Mouse (Mus musculus) layer of hippocampus, adult 9-10 months (tissue): ENCODE measurements around the gene Ccdc163.

Source experiments
- DNase-seq: peaks from one replicate; pipeline ENCODE4 v3.0.0; 2022; ENCODE audit warnings: low spot score

Ccdc163 gene

DNA sequence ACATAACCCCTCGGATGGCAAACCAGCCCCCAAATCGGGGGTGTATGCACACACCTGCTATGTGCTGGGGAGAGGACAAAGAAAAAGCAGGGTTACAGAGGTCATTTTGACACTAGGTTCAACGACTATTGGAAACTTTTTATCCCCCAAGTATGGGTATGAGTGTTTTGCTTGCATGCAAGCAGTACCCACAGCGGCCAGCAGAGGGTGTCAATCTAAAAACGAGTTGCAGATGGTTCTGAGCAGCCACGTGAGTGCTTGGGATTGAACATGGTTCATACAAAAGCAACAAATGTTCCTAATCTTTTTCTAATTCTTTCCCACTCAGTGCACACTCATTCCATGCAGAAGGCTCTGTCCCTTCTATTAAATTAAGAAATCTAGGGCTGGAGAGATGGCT is 4.5 kb upstream of the Ccdc163 start:
- DNase-seq, result no peak

- DNase-seq, result no peak
Measured at GRCm38 (mm10) chr4:116707666-116708065, 643 bp upstream of the Ccdc163 start.

DNA sequence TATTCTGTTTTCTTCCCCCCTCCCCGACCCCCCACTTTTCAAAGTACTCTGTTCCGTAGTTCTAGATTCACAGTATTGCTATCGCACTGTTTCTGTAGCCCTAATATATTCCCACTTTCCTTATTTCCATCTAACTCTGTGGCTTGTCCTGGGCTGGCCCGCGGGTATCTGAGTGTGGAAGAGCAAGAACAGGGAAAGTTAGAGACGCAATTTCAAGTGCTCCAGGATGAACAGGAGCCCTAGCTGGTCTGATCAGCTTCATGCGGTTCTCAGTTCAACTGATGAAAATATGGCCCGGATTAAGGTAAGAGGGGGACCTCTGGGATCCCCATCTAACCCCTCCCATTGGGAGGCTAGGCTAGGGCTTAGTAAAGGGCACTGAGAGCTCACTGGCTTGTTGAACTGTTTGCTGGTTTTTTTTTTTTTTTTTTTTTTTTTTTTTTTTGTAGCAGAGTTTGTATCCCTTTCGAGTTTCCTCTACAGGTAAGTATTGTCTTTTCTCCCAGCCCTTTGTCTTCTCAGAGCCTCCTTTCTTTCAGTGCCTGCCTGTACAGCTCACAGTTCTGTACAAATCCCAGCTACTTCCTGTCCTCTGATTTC is 582 bp downstream of the Ccdc163 start:
- DNase-seq, result no peak

DNA sequence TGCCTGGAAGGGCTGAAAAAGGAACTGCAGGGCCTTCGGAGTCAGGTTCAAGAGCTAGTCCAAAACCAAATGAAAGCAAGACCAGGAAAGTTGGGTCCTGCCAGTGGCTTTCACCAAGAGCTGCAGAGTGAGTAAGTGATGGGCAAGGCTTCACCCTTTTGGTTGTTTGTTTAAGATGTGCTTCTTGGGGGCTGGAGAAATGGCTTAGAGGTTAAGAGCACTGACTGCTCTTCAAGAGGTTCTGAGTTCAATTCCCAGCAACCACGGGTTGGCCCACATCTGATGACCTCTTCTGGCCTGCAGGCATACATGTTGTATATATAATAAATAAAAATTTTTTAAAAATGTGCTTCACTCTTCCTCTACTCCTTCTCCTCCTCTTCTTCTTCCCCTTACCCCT is 1.8 kb downstream of the Ccdc163 start:
- DNase-seq, result no peak

GRCm38 (mm10) chr4:116712536-116712935 is 4.2 kb downstream of the Ccdc163 start:
- DNase-seq, result no peak

DNA sequence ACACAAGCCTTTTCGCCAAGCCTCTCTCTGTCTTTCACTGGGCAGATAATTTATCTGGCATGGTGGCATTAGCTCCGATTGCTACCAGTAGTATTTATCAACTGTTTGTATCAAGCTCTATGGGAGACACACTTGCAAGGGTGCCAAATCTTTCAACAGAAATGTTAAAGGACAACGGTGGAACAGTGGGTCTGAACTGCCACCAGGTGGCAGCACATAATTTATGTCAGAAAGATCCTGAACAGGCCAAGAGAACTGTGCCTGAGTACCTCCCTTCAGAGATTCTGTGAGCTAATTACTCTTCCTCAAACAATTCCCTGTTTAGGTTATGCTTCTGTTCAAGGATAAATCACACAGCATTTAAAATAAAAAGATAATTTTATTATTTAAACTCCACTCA is 11.1 kb downstream of the Ccdc163 start:
- peak; percentile 51 for DNase-seq

DNA sequence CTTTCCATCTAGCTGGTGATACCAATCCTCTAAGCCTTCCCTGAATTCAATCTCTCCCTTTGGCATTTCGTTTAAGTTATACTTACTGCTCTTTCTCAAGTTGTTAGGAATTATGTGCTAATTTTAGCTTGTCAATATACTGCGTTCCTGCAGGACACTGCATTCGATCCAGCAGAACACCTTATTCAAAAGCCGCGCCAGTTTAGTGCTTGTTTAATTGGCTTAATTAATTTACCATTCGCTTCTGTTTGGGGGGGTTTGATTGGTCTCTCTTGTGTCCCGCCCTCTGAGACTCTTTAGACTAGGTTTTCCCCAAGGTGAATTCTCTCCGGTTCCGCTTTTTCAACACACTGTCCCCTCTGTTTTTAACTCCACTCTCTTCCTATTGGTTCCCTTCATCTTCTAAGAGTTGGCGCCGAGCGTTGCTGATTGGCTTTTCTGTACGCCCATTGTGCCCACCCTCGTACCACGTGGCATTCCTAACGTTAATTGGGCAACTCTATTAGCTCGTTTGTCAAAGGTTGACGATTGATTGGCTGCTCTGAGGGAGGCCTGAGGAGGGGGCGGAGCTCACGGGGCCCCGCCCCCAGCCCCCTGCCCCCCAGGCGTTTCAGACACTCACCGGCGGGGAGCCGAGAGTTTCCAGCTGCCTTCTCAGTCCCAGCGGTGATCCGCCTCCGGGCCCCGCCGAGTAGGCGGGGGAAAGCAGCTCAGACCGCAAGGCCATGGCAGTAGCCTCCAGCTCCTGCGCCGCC is 12.2 kb downstream of the Ccdc163 start, which contains the start of gene Tesk2:
Gene Tesk2 (plus strand): TSS at position 606 of the 755 bp plus-strand sequence.
- peak; percentile 93 for DNase-seq

GRCm38 (mm10) chr4:116721098-116721628 is 12.9 kb downstream of the Ccdc163 start:
- DNase-seq, result no peak

GRCm38 (mm10) chr4:116722230-116722629 is 13.9 kb downstream of the Ccdc163 start:
- DNase-seq, result no peak

DNA sequence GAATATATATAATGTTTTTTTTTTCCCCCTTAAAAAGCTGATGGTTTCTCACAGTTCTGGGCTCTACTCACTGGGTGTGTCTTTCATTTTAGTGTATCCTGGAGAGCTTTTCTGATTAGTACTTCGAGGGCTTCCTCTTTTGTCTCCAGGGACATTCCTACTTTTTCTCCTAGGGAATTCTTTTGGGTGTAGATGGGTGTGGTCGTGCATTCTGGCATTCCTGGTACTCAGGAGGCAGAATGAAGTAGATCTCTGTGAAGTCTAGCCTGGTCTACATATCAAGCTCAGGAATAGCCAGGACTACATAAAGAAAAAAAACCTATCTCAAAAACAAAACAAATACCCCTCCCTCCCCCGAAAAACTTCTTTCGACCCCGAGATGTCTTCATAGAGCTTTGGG is 17.1 kb downstream of the Ccdc163 start:
- DNase-seq, result no peak

DNA sequence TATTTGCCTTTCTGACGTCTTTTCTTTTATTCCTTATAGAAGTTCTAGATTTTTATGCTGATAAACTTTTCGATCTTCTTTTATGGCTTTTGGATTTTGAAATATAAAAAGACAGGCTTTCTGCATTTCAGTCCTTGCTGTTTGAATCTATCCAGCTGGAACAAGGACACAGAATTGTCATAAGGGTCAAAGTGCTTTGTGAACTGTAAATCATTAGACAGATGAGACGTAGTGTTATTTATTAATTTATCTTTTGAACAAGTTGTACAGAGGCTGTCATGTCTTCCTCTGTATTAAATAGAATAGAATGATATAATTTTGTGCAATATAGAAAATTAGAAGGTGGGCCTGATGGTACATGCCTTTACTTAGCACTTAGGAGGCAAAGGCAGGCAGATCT is 19.1 kb downstream of the Ccdc163 start:
- DNase-seq, result no peak

DNA sequence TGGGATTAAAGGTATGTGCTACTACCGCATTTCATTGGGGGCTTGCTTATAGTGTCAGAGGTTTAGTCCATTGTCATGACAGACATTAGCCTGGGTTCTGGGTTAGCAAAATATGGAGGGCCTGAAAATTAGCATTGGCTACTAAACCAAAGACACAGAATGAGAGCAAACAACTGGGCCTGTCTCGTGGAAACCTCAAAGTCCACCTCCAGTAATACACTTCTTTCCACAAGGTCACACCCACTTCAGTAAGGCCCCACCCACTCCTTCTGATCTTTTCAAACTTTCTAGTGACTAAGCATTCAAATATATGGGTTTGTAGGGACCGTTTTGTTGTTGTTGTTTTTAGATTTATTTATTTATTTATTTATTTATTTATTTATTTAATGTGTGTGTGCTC is 21.2 kb downstream of the Ccdc163 start:
- no peak for DNase-seq

- DNase-seq, result no peak
Measured at GRCm38 (mm10) chr4:116731077-116731476, 22.8 kb downstream of the Ccdc163 start.

- DNase-seq, result no peak
Measured at GRCm38 (mm10) chr4:116732355-116732754, 24.0 kb downstream of the Ccdc163 start.

GRCm38 (mm10) chr4:116734996-116735395 is 26.7 kb downstream of the Ccdc163 start:
- no peak for DNase-seq

- DNase-seq, result no peak
Measured at GRCm38 (mm10) chr4:116738972-116739751, 30.9 kb downstream of the Ccdc163 start.

- no peak for DNase-seq
Measured at GRCm38 (mm10) chr4:116749750-116750149, 41.4 kb downstream of the Ccdc163 start.

DNA sequence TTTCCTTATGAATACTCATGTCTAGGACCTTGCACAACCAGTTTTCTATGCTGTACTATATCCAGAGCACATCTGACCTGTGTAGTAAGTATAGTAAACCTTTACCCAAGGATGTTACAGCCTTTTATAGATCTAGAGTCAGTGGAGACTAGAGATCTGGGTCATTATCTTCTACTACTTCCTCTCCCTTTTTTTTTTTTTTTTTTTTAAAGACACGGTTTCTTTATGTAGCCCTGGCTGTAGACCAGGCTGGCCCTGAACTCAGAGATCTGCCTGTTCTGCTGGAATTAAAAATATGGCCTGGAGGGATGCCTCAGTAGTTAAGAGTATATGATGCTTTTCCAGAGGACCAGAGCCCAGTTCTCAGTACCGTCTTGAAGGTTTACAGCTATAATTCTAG is 53.6 kb downstream of the Ccdc163 start:
- DNase-seq, result no peak

DNA sequence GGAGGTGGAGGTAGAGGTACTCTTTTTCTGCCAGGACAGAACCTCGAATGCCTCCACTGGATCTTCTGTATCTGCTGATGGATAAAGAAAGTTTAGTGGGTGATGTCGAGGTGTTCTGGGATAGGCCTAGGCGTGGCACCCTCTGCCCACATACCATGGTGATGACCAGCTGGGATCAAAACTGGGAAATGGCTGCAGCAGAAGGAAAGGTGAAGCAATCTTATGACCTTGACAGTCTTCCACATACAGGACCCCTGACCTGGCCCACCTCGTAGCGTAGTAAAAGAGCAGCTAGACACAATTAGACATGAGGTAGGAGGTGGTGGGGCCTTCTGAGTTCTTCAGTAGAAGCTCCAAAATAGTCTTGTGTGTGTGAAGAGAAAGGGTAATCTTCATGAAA is 55.7 kb downstream of the Ccdc163 start:
- no peak for DNase-seq

GRCm38 (mm10) chr4:116768510-116768909 is 60.2 kb downstream of the Ccdc163 start:
- no peak for DNase-seq

DNA sequence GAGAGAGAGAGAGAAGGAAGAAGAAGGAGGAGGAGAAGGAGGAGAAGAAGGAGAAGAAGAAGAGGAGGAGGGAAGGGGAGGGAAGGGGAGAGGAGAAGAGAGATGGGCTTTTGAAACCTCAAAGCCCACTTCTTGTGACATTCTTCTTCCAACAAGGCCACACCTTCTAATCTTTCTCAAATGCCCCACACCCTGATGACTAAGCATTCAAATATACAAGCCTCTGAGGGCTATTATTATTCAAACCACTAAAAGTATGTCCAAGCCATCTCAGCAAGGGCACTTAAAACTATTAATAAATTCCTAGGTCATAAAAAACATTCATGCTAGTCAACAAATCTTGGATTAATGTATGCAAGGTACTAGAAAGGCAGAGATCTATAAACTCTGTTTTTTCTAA is 60.8 kb downstream of the Ccdc163 start:
- no peak for DNase-seq

- no peak for DNase-seq
Measured at GRCm38 (mm10) chr4:116776391-116776790, 68.1 kb downstream of the Ccdc163 start.

DNA sequence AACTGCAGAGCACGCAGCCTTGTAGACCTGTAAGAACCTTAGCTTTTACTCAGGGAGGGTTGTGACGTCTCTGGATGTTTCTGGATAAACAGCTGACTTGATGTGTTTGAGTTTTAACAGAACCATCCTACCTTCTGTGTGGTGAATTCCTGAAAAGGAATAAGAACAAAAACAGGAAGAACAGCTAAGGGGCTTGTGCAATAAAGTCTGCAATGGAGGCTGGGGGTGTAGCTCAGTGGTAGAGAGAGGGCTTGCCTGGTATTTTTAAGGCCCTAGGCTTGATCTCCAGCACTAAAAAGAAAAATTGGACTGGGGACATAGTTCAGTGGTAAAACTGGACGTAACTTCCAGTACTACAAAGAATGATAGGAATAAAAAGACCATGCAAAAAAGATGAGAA is 68.8 kb downstream of the Ccdc163 start:
- no peak for DNase-seq
